Mouse (Mus musculus): ENCODE measurements around the gene Myom1.

The Myom1 gene

GRCm38 (mm10) chr17:71136384-71137333 is 134.2 kb downstream of the Myom1 start:
- no peak for DNase-seq (ENCODE audit: low spot score)

GRCm38 (mm10) chr17:71137334-71137721 is 134.9 kb downstream of the Myom1 start:
- no peak for DNase-seq (ENCODE audit: low spot score)

- DNase-seq (ENCODE audit: low spot score): no peak
These were observed 139.6 kb downstream of the Myom1 start for GRCm38 (mm10) chr17:71142068-71142467.

- no peak for DNase-seq (ENCODE audit: low spot score)
These were observed 140.7 kb downstream of the Myom1 start for GRCm38 (mm10) chr17:71143155-71143554.

GRCm38 (mm10) chr17:71144322-71145116 is 142.1 kb downstream of the Myom1 start:
- DNase-seq (ENCODE audit: low spot score): no peak

GRCm38 (mm10) chr17:71145248-71145961 is 143.0 kb downstream of the Myom1 start:
- no peak for DNase-seq (ENCODE audit: low spot score)

- DNase-seq (ENCODE audit: low spot score): no peak
These were observed 150.9 kb downstream of the Myom1 start for GRCm38 (mm10) chr17:71153356-71153755.

- no peak for DNase-seq (ENCODE audit: low spot score)
These were observed 152.8 kb downstream of the Myom1 start for GRCm38 (mm10) chr17:71155271-71155670.

GRCm38 (mm10) chr17:71159152-71159567 is 156.7 kb downstream of the Myom1 start:
- no peak for DNase-seq (ENCODE audit: low spot score)

- no peak for DNase-seq (ENCODE audit: low spot score)
These were observed 157.3 kb downstream of the Myom1 start for GRCm38 (mm10) chr17:71159720-71160119.

- DNase-seq (ENCODE audit: low spot score): no peak
These were observed 158.0 kb downstream of the Myom1 start for GRCm38 (mm10) chr17:71160244-71160995.

- peak; percentile 74 for DNase-seq (ENCODE audit: low spot score)
These were observed 162.6 kb downstream of the Myom1 start for GRCm38 (mm10) chr17:71164991-71165390.

- DNase-seq (ENCODE audit: low spot score): no peak
These were observed 165.9 kb downstream of the Myom1 start for GRCm38 (mm10) chr17:71168205-71168815.

GRCm38 (mm10) chr17:71168846-71169245 is 166.4 kb downstream of the Myom1 start:
- no peak for DNase-seq (ENCODE audit: low spot score)

GRCm38 (mm10) chr17:71169639-71170038 is 167.2 kb downstream of the Myom1 start:
- DNase-seq (ENCODE audit: low spot score): no peak

- no peak for DNase-seq (ENCODE audit: low spot score)
These were observed 168.7 kb downstream of the Myom1 start for GRCm38 (mm10) chr17:71171161-71171560.

Data from layer of hippocampus, adult 9-10 months (tissue).